Mouse (Mus musculus): Measurements from ENCODE around the gene C530008M17Rik. TPM values are rescaled to one million over a fixed set of nuclear protein-coding genes. Genes with fewer than 3 reads are reported as not detected.

Gene C530008M17Rik
- polyA plus RNA-seq, 1 experiment, result 0.31 TPM

GRCm38 (mm10) chr5:76627770-76628169 lies 28.5 kb upstream of the C530008M17Rik start:
- 89% methylated on average over 1 of the region's 1 CpGs for WGBS

GRCm38 (mm10) chr5:76634012-76634411 lies 22.3 kb upstream of the C530008M17Rik start:
- Histone ChIP-seq H3K36me3 (ENCODE audit: control insufficient read depth, insufficient read depth, low read length) (peaks cover 2% of the 10 kb centered on the region; the same call in 1 of the 2 replicates), H3K27ac (ENCODE audit: insufficient read depth, low read depth, low read length) (no peak overlapping the region), H3K4me3 (ENCODE audit: insufficient read depth, low read depth, low read length) (no peak overlapping the region), H3K27me3 (replicated peaks; ENCODE audit: control insufficient read depth, insufficient read depth, low read length) (no peaks in the 10 kb centered on the region), H3K4me1 (ENCODE audit: control insufficient read depth, insufficient read depth, low read length) (no peaks in the 10 kb centered on the region)
- no peak for TF ChIP-seq POLR2A (IDR thresholded peaks at IDR 0.05; ENCODE audit: low read depth, low read length)
- TF ChIP-seq CTCF (conservative IDR thresholded peaks at IDR 0.05; ENCODE audit: insufficient read depth, insufficient read length, low read depth, low read length), result no peak
- WGBS, result 70% methylated on average over 10 of the region's 10 CpGs
- no peak for DNase-seq

More at GRCm38 (mm10) chr5:76627770-76628169, 28.5 kb upstream of the C530008M17Rik start:
- TF ChIP-seq POLR2A (IDR thresholded peaks at IDR 0.05; ENCODE audit: low read depth, low read length) (no peak), CTCF (conservative IDR thresholded peaks at IDR 0.05; ENCODE audit: insufficient read depth, insufficient read length, low read depth, low read length) (no peak)
- DNase-seq, result no peak
- Histone ChIP-seq H3K4me1 (ENCODE audit: control insufficient read depth, insufficient read depth, low read length) (no peaks in the 10 kb centered on the region), H3K4me3 (ENCODE audit: insufficient read depth, low read depth, low read length) (no peak overlapping the region), H3K36me3 (ENCODE audit: control insufficient read depth, insufficient read depth, low read length) (no peaks in the 10 kb centered on the region; the same call in 1 of the 2 replicates), H3K27me3 (replicated peaks; ENCODE audit: control insufficient read depth, insufficient read depth, low read length) (no peaks in the 10 kb centered on the region), H3K27ac (ENCODE audit: insufficient read depth, low read depth, low read length) (no peak overlapping the region)

DNA sequence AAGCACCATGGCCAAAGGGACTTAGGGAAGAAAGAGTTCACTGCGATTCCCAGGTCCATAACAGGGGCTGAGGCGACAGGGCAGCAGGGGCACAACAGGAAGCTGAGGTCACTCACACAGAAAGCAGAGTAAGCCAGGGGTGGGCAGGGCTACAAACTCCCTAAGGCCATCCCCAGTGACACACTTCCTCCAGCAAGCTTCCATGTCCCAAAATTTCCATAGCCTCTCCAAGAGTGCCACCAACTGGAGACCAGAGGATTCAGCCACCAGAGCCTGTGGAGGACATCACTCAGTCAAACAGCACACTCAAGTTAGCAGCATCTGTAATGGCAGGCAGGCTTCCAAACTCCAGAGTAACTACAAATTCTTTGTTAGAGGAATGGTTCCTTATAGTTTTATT lies 20.7 kb upstream of the C530008M17Rik start:
- Histone ChIP-seq H3K27ac (ENCODE audit: insufficient read depth, low read depth, low read length) (no peak overlapping the region), H3K27me3 (replicated peaks; ENCODE audit: control insufficient read depth, insufficient read depth, low read length) (no peaks in the 10 kb centered on the region), H3K4me1 (ENCODE audit: control insufficient read depth, insufficient read depth, low read length) (no peaks in the 10 kb centered on the region), H3K4me3 (ENCODE audit: insufficient read depth, low read depth, low read length) (no peak overlapping the region), H3K36me3 (ENCODE audit: control insufficient read depth, insufficient read depth, low read length) (peaks cover 2% of the 10 kb centered on the region; the same call in 1 of the 2 replicates)
- no peak for TF ChIP-seq POLR2A (IDR thresholded peaks at IDR 0.05; ENCODE audit: low read depth, low read length)
- 0 out of 2 replicates have a peak, but pooled peaks have one; percentile 9 for TF ChIP-seq CTCF (conservative IDR thresholded peaks at IDR 0.05; ENCODE audit: insufficient read depth, insufficient read length, low read depth, low read length)
- no peak for DNase-seq
- 78% methylated on average over 2 of the region's 2 CpGs for WGBS

- no peak overlapping the region for H3K4me3 ChIP-seq (ENCODE audit: insufficient read depth, low read depth, low read length)
- no peaks in the 10 kb centered on the region for H3K36me3 ChIP-seq (ENCODE audit: control insufficient read depth, insufficient read depth, low read length)
- no peak for DNase-seq
- no peak overlapping the region for H3K27ac ChIP-seq (ENCODE audit: insufficient read depth, low read depth, low read length)
- no peaks in the 10 kb centered on the region for H3K27me3 ChIP-seq (replicated peaks; ENCODE audit: control insufficient read depth, insufficient read depth, low read length)
- no peak for TF ChIP-seq POLR2A (IDR thresholded peaks at IDR 0.05; ENCODE audit: low read depth, low read length)
- TF ChIP-seq CTCF (conservative IDR thresholded peaks at IDR 0.05; ENCODE audit: insufficient read depth, insufficient read length, low read depth, low read length), result no peak
- H3K4me1 ChIP-seq (ENCODE audit: control insufficient read depth, insufficient read depth, low read length), result no peaks in the 10 kb centered on the region
- 91% methylated on average over 4 of the region's 4 CpGs for WGBS
Measured at GRCm38 (mm10) chr5:76642076-76642475, 14.2 kb upstream of the C530008M17Rik start.

DNA sequence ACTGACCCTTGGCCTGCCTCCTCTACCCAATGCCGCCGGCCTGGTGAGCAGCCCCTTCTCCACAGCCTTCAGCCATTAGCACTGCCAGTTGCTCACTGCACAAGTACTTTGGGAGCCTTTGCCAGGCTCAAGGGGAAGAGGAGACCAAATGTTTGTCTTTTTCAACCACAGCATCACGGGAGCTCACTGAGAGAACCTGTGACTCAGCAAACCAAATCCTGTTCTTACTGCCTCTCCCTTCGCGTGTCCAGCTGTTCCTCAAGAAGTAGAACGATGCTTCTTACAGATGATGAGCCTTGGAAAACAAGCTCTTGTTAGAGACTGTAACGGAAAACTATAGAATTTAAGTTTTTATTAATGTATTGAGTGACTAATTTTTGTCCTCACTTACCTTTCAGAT lies 12.1 kb upstream of the C530008M17Rik start:
- H3K4me1 ChIP-seq (ENCODE audit: control insufficient read depth, insufficient read depth, low read length), result no peaks in the 10 kb centered on the region
- H3K36me3 ChIP-seq (ENCODE audit: control insufficient read depth, insufficient read depth, low read length), result no peaks in the 10 kb centered on the region
- H3K4me3 ChIP-seq (ENCODE audit: insufficient read depth, low read depth, low read length), result no peak overlapping the region
- TF ChIP-seq CTCF (conservative IDR thresholded peaks at IDR 0.05; ENCODE audit: insufficient read depth, insufficient read length, low read depth, low read length) (no peak), POLR2A (IDR thresholded peaks at IDR 0.05; ENCODE audit: low read depth, low read length) (no peak)
- no peaks in the 10 kb centered on the region for H3K27me3 ChIP-seq (replicated peaks; ENCODE audit: control insufficient read depth, insufficient read depth, low read length)
- no peak for DNase-seq
- 93% methylated on average over 7 of the region's 7 CpGs for WGBS
- no peak overlapping the region for H3K27ac ChIP-seq (ENCODE audit: insufficient read depth, low read depth, low read length)

DNA sequence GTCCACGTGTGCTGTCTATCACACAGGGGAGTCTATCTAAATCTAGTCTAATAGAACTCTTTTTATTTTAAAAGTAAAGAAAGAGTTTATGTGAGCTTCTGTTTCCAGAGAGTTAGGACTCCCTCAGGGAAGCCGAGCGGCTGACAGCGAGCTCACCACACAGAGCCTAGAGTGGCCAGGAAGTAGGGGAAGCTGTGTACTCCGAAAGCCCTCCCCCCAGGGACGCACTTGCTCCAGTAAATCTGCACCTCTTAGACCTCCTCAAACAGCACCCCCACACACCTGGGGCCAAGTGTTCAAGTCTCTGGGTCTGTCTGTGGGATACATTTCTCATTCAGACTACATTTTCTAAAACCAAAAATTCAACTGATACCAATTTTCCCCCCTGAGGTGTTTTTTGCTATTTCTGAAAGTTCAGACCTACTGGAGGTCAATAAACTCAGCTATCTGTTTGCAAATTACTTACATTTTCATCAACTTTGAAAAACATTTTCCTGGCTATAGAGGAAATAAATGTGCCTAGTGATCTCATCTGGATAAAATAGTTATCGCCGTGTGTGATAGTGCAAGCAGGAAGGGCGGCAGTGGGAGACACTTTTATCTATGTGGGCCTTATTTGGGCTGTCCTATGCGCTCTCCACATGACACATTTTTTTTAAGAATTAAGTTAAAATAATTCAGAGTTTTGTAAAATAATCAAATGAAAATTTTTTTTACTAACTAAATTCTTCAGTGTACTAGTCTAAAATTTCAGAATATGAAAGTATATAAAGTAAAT lies 11.0 kb upstream of the C530008M17Rik start:
- DNase-seq, result no peak
- H3K36me3 ChIP-seq (ENCODE audit: control insufficient read depth, insufficient read depth, low read length), result no peaks in the 10 kb centered on the region
- WGBS, result 91% methylated on average over 10 of the region's 10 CpGs
- no peak overlapping the region for H3K4me3 ChIP-seq (ENCODE audit: insufficient read depth, low read depth, low read length)
- no peaks in the 10 kb centered on the region for H3K4me1 ChIP-seq (ENCODE audit: control insufficient read depth, insufficient read depth, low read length)
- no peak overlapping the region for H3K27ac ChIP-seq (ENCODE audit: insufficient read depth, low read depth, low read length)
- H3K27me3 ChIP-seq (replicated peaks; ENCODE audit: control insufficient read depth, insufficient read depth, low read length), result no peaks in the 10 kb centered on the region
- TF ChIP-seq POLR2A (IDR thresholded peaks at IDR 0.05; ENCODE audit: low read depth, low read length) (no peak), CTCF (conservative IDR thresholded peaks at IDR 0.05; ENCODE audit: insufficient read depth, insufficient read length, low read depth, low read length) (no peak)

- no peak for DNase-seq
- H3K27me3 ChIP-seq (replicated peaks; ENCODE audit: control insufficient read depth, insufficient read depth, low read length), result no peaks in the 10 kb centered on the region
- H3K4me1 ChIP-seq (ENCODE audit: control insufficient read depth, insufficient read depth, low read length), result no peaks in the 10 kb centered on the region
- TF ChIP-seq POLR2A (IDR thresholded peaks at IDR 0.05; ENCODE audit: low read depth, low read length), result no peak
- WGBS, result 50% methylated on average over 4 of the region's 4 CpGs
- H3K27ac ChIP-seq (ENCODE audit: insufficient read depth, low read depth, low read length), result no peak overlapping the region
- no peaks in the 10 kb centered on the region for H3K36me3 ChIP-seq (ENCODE audit: control insufficient read depth, insufficient read depth, low read length)
- no peak overlapping the region for H3K4me3 ChIP-seq (ENCODE audit: insufficient read depth, low read depth, low read length)
Measured at GRCm38 (mm10) chr5:76649897-76650296, 6.4 kb upstream of the C530008M17Rik start.
